Mouse (Mus musculus) thymus, postnatal 14 days (tissue): ENCODE results near the gene Rflna.

Source experiments
- DNase-seq: peaks from one replicate; pipeline ENCODE4 v3.0.0; 2021

Gene Rflna

GRCm38 (mm10) chr5:125053661-125054060, 50.6 kb downstream of the Rflna start:
- no peak for DNase-seq

DNA sequence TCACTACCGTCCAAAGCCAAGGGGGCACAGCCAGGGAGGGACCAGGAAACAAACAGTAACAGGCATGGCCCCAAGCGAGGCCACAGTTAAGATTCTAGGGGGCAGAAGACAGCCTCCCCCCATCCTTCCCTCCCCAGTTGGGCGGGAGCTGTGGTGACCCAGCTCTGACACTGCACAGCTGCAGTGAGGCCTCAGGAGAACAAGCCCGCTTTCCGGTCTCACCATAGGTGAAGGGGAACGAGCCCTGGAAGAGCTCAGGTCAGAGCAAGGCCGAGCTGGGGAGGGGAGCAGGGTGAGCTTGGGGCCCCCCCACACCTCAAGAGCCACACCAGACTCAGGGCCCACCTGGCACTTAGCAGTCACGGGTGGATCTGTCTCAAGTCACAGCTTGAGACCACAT, 52.9 kb downstream of the Rflna start:
- peak; percentile 75 for DNase-seq

GRCm38 (mm10) chr5:125056331-125056695, 53.3 kb downstream of the Rflna start:
- no peak for DNase-seq

DNA sequence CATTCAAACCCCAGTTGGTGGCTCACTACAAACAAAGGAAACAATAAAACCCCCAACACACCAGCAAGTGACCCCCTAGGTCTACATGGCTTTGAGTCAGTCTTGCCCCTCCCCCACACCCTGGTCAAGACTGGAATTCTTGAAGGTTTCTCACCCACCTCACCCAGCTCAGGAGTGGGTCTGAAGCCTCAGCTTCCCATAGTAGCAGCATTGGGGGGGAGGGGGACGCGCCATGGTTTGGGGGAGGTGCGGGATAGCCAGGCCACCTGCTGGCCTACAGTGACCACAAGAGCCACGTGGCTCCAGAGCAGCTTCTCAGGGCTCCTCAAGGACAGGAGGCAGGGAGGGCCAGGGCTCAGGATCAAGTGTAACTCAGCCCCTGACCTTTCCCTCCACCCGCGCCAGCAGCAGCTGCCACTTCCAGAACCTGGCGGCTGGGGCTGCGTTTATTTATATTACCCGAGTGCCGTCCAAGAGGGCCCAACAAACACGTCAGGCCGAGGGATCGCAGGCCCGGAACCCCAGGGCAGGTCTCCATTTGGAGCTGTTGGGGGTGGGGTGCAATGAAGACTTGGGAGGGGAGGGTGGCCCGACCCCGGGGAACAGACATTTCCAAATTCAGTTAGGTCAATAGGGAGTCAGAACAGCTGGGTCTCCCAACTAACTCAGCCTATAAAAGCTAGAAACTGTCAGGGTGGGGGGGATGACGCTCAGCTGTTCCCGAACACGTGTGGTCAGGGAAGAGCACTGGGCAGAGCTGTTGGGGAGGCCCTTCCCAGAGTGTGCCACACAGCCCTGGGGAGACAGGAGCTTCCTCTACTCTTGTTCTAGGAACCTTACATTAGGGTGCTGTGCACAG, 53.9 kb downstream of the Rflna start:
- peak; percentile 27 for DNase-seq

- peak; percentile 47 for DNase-seq
Measured at GRCm38 (mm10) chr5:125057555-125058266, 54.7 kb downstream of the Rflna start.

GRCm38 (mm10) chr5:125058267-125058668, 55.2 kb downstream of the Rflna start:
- peak; percentile 60 for DNase-seq
